Mouse (Mus musculus) neural tube, postnatal 0 days (tissue): ENCODE data around the gene Btbd35f11. TPM values are rescaled to one million over a fixed set of nuclear protein-coding genes. Genes with fewer than 3 reads are reported as not detected.

Experiments used
- polyA plus RNA-seq: library from polyadenylated mRNA; unstranded; fragments of >200 nt; fragmentation: Nextera tagmentation; extraction: Ambion mirVana; gene quantifications from 2 replicates; pipeline ENCODE4 v1.2.1, GENCODE M21; 2015

Gene Btbd35f11
- polyA plus RNA-seq, result not detected in 2 replicates

GRCm38 (mm10) chrX:3443590-3443989 is at the start of gene Btbd35f11:
Gene Btbd35f11 (minus strand): TSS chrX:3443690.

Other genes starting within 250 kb of the Btbd35f11 start
- not detected in 2 replicates for gene Btbd35f24, start 247.9 kb downstream of the Btbd35f11 start, polyA plus RNA-seq